Mouse (Mus musculus): ENCODE results near the gene Ctnnd1. TPM values are rescaled to one million over a fixed set of nuclear protein-coding genes. Genes with fewer than 3 reads are reported as not detected.

The Ctnnd1 gene
- polyA plus RNA-seq, 1 experiment: 13.6 TPM

- Histone ChIP-seq H3K27me3 (ENCODE audit: control insufficient read depth, insufficient read depth, low read length) (no peaks in the 10 kb centered on the region), H3K4me1 (replicated peaks; ENCODE audit: control insufficient read depth, insufficient read depth, low read length) (no peaks in the 10 kb centered on the region), H3K27ac (ENCODE audit: control insufficient read depth, insufficient read depth, low read length) (no peak overlapping the region), H3K36me3 (ENCODE audit: control insufficient read depth, insufficient read depth, low read length) (no peaks in the 10 kb centered on the region), H3K4me3 (ENCODE audit: control insufficient read depth, insufficient read depth, low read length) (no peak overlapping the region)
- 97% methylated on average over 1 of the region's 1 CpGs for WGBS
- DNase-seq: no peak
- TF ChIP-seq POLR2A (IDR thresholded peaks at IDR 0.05; ENCODE audit: control insufficient read depth, extremely low read depth, insufficient read depth, low read length, poor library complexity): no peak
- no peak for TF ChIP-seq CTCF (IDR thresholded peaks at IDR 0.05; ENCODE audit: borderline replicate concordance, control insufficient read depth, extremely low read depth, insufficient read depth, low read length, poor library complexity)
These were observed 53.4 kb downstream of the Ctnnd1 start for GRCm38 (mm10) chr2:84597123-84597522.

- H3K4me3 ChIP-seq (ENCODE audit: control insufficient read depth, insufficient read depth, low read length): no peak overlapping the region
These were observed 57.8 kb downstream of the Ctnnd1 start for GRCm38 (mm10) chr2:84592801-84593200.

GRCm38 (mm10) chr2:84585700-84586099, 64.9 kb downstream of the Ctnnd1 start:
- H3K36me3 ChIP-seq (ENCODE audit: control insufficient read depth, insufficient read depth, low read length): no peaks in the 10 kb centered on the region
- no peak overlapping the region for H3K27ac ChIP-seq (ENCODE audit: control insufficient read depth, insufficient read depth, low read length)
- 93% methylated on average over 8 of the region's 8 CpGs for WGBS
- TF ChIP-seq POLR2A (IDR thresholded peaks at IDR 0.05; ENCODE audit: control insufficient read depth, extremely low read depth, insufficient read depth, low read length, poor library complexity): no peak
- TF ChIP-seq CTCF (IDR thresholded peaks at IDR 0.05; ENCODE audit: borderline replicate concordance, control insufficient read depth, extremely low read depth, insufficient read depth, low read length, poor library complexity): no peak
- no peak for DNase-seq
- no peaks in the 10 kb centered on the region for H3K27me3 ChIP-seq (ENCODE audit: control insufficient read depth, insufficient read depth, low read length)
- H3K4me3 ChIP-seq (ENCODE audit: control insufficient read depth, insufficient read depth, low read length): no peak overlapping the region
- H3K4me1 ChIP-seq (replicated peaks; ENCODE audit: control insufficient read depth, insufficient read depth, low read length): no peaks in the 10 kb centered on the region; the same call in 1 of the 2 replicates

More at GRCm38 (mm10) chr2:84592801-84593200, 57.8 kb downstream of the Ctnnd1 start:
- H3K4me1 ChIP-seq (replicated peaks; ENCODE audit: control insufficient read depth, insufficient read depth, low read length): no peaks in the 10 kb centered on the region
- TF ChIP-seq POLR2A (IDR thresholded peaks at IDR 0.05; ENCODE audit: control insufficient read depth, extremely low read depth, insufficient read depth, low read length, poor library complexity): no peak
- TF ChIP-seq CTCF (IDR thresholded peaks at IDR 0.05; ENCODE audit: borderline replicate concordance, control insufficient read depth, extremely low read depth, insufficient read depth, low read length, poor library complexity): no peak
- no peak for DNase-seq
- 12% methylated on average over 8 of the region's 8 CpGs for WGBS
- no peaks in the 10 kb centered on the region for H3K27me3 ChIP-seq (ENCODE audit: control insufficient read depth, insufficient read depth, low read length)
- H3K36me3 ChIP-seq (ENCODE audit: control insufficient read depth, insufficient read depth, low read length): no peaks in the 10 kb centered on the region
- no peak overlapping the region for H3K27ac ChIP-seq (ENCODE audit: control insufficient read depth, insufficient read depth, low read length)

- no peak for TF ChIP-seq CTCF (IDR thresholded peaks at IDR 0.05; ENCODE audit: borderline replicate concordance, control insufficient read depth, extremely low read depth, insufficient read depth, low read length, poor library complexity)
- no peak for TF ChIP-seq POLR2A (IDR thresholded peaks at IDR 0.05; ENCODE audit: control insufficient read depth, extremely low read depth, insufficient read depth, low read length, poor library complexity)
- Histone ChIP-seq H3K27ac (ENCODE audit: control insufficient read depth, insufficient read depth, low read length) (no peak overlapping the region), H3K4me1 (replicated peaks; ENCODE audit: control insufficient read depth, insufficient read depth, low read length) (no peaks in the 10 kb centered on the region; the same call in 1 of the 2 replicates), H3K36me3 (ENCODE audit: control insufficient read depth, insufficient read depth, low read length) (no peaks in the 10 kb centered on the region), H3K27me3 (ENCODE audit: control insufficient read depth, insufficient read depth, low read length) (no peaks in the 10 kb centered on the region), H3K4me3 (ENCODE audit: control insufficient read depth, insufficient read depth, low read length) (no peak overlapping the region)
- no peak for DNase-seq
- WGBS: 45% methylated on average over 5 of the region's 5 CpGs
These were observed 68.3 kb downstream of the Ctnnd1 start for GRCm38 (mm10) chr2:84582286-84582685.

GRCm38 (mm10) chr2:84581208-84581607, 69.4 kb downstream of the Ctnnd1 start:
- no peaks in the 10 kb centered on the region; the same call in 1 of the 2 replicates for H3K4me1 ChIP-seq (replicated peaks; ENCODE audit: control insufficient read depth, insufficient read depth, low read length)
- no peak overlapping the region for H3K27ac ChIP-seq (ENCODE audit: control insufficient read depth, insufficient read depth, low read length)
- H3K36me3 ChIP-seq (ENCODE audit: control insufficient read depth, insufficient read depth, low read length): no peaks in the 10 kb centered on the region
- no peak overlapping the region for H3K4me3 ChIP-seq (ENCODE audit: control insufficient read depth, insufficient read depth, low read length)
- no peaks in the 10 kb centered on the region for H3K27me3 ChIP-seq (ENCODE audit: control insufficient read depth, insufficient read depth, low read length)
- DNase-seq: peak; percentile 29
- TF ChIP-seq POLR2A (IDR thresholded peaks at IDR 0.05; ENCODE audit: control insufficient read depth, extremely low read depth, insufficient read depth, low read length, poor library complexity) (no peak), CTCF (IDR thresholded peaks at IDR 0.05; ENCODE audit: borderline replicate concordance, control insufficient read depth, extremely low read depth, insufficient read depth, low read length, poor library complexity) (no peak)
- WGBS: 94% methylated on average over 2 of the region's 3 CpGs

- Histone ChIP-seq H3K4me3 (ENCODE audit: control insufficient read depth, insufficient read depth, low read length) (no peak overlapping the region), H3K4me1 (replicated peaks; ENCODE audit: control insufficient read depth, insufficient read depth, low read length) (no peaks in the 10 kb centered on the region; the same call in 1 of the 2 replicates), H3K36me3 (ENCODE audit: control insufficient read depth, insufficient read depth, low read length) (no peaks in the 10 kb centered on the region), H3K27me3 (ENCODE audit: control insufficient read depth, insufficient read depth, low read length) (no peaks in the 10 kb centered on the region), H3K27ac (ENCODE audit: control insufficient read depth, insufficient read depth, low read length) (no peak overlapping the region)
- no peak for DNase-seq
- 93% methylated on average over 2 of the region's 2 CpGs for WGBS
- no peak for TF ChIP-seq POLR2A (IDR thresholded peaks at IDR 0.05; ENCODE audit: control insufficient read depth, extremely low read depth, insufficient read depth, low read length, poor library complexity)
- no peak for TF ChIP-seq CTCF (IDR thresholded peaks at IDR 0.05; ENCODE audit: borderline replicate concordance, control insufficient read depth, extremely low read depth, insufficient read depth, low read length, poor library complexity)
These were observed 71.3 kb downstream of the Ctnnd1 start for GRCm38 (mm10) chr2:84579311-84579710.

GRCm38 (mm10) chr2:84574130-84574529, 76.4 kb downstream of the Ctnnd1 start:
- Histone ChIP-seq H3K4me1 (replicated peaks; ENCODE audit: control insufficient read depth, insufficient read depth, low read length) (no peaks in the 10 kb centered on the region), H3K36me3 (ENCODE audit: control insufficient read depth, insufficient read depth, low read length) (no peaks in the 10 kb centered on the region), H3K27ac (ENCODE audit: control insufficient read depth, insufficient read depth, low read length) (no peak overlapping the region), H3K4me3 (ENCODE audit: control insufficient read depth, insufficient read depth, low read length) (no peak overlapping the region), H3K27me3 (ENCODE audit: control insufficient read depth, insufficient read depth, low read length) (no peaks in the 10 kb centered on the region)
- 97% methylated on average over 4 of the region's 4 CpGs for WGBS
- no peak for TF ChIP-seq CTCF (IDR thresholded peaks at IDR 0.05; ENCODE audit: borderline replicate concordance, control insufficient read depth, extremely low read depth, insufficient read depth, low read length, poor library complexity)
- TF ChIP-seq POLR2A (IDR thresholded peaks at IDR 0.05; ENCODE audit: control insufficient read depth, extremely low read depth, insufficient read depth, low read length, poor library complexity): no peak
- no peak for DNase-seq

Data from thymus, adult 2 months (tissue).